Mouse (Mus musculus) kidney, postnatal 0 days (tissue): ENCODE results near the gene Btbd18. TPM values are rescaled to one million over a fixed set of nuclear protein-coding genes. Genes with fewer than 3 reads are reported as not detected.

Experiments
- ATAC-seq: fragments of 200-750 bp; cut with Nextera tagmentation; replicated peaks from 2 replicates; pipeline ENCODE4 v1.8.0; 2017; ENCODE audit warnings: low read depth, moderate number of reproducible peaks, moderate TSS enrichment, moderate library complexity; ENCODE audit not compliant: low FRiP score
- DNase-seq: peaks from one replicate; pipeline ENCODE4 v3.0.0-alpha.2; 2016; ENCODE audit warnings: low spot score
- H3K27ac ChIP-seq: fragments of 300-500 bp; sonication (generic); 2 replicates; pipeline ENCODE4 v1.5.1; 2014; ENCODE audit warnings: mild to moderate bottlenecking
- H3K27me3 ChIP-seq: fragments of 300-500 bp; sonication (generic); 2 replicates; pipeline ENCODE4 v1.6.1; 2014; ENCODE audit warnings: low read length, mixed read lengths; ENCODE audit not compliant: insufficient read depth
- H3K36me3 ChIP-seq: fragments of 300-500 bp; sonication (generic); 2 replicates; pipeline ENCODE4 v1.6.1; 2014; ENCODE audit warnings: low read length, mixed read lengths; ENCODE audit not compliant: insufficient read depth
- H3K4me1 ChIP-seq: fragments of 300-500 bp; sonication (generic); replicated peaks from 2 replicates; pipeline ENCODE4 v1.6.1; 2014; ENCODE audit warnings: antibody characterized with exemption, low read length, mixed read lengths; ENCODE audit not compliant: insufficient read depth
- H3K4me2 ChIP-seq: fragments of 300-500 bp; sonication (generic); 2 replicates; pipeline ENCODE4 v1.6.1; 2014; ENCODE audit warnings: mild to moderate bottlenecking, low read length, moderate library complexity, mixed read lengths
- H3K4me3 ChIP-seq: fragments of 300-500 bp; sonication (generic); replicated peaks from 2 replicates; pipeline ENCODE4 v1.5.1; 2014; ENCODE audit warnings: low read depth, low read length
- H3K9ac ChIP-seq: fragments of 300-500 bp; sonication (generic); 2 replicates; pipeline ENCODE4 v1.6.1; 2014; ENCODE audit warnings: low read depth, low read length
- H3K9me3 ChIP-seq: fragments of 300-500 bp; sonication (generic); replicated peaks from 2 replicates; pipeline ENCODE4 v1.6.1; 2016; ENCODE audit warnings: low read length, inconsistent platforms, mixed read lengths
- CTCF ChIP-seq: IDR thresholded peaks from 2 replicates; pipeline ENCODE4 v1.5.1; 2016; ENCODE audit warnings: antibody characterized with exemption, low read depth, mild to moderate bottlenecking, moderate library complexity
- WGBS: fragments of 180-500 bp; shearing (Covaris S2); extraction: QIAGEN DNeasy Blood & Tissue Kit; methylation state at CpG from one replicate; pipeline ENCODE4 v1.1.7; 2014; 5-methylcytosine and 5-hydroxymethylcytosine counted together
- polyA plus RNA-seq: library from polyadenylated mRNA; unstranded; fragments of >200 nt; fragmentation: Nextera tagmentation; extraction: Ambion mirVana; gene quantifications from 2 replicates; pipeline ENCODE4 v1.2.1, GENCODE M21; 2015

The Btbd18 gene
- polyA plus RNA-seq, 1 experiment from 2014 or later: 0.18 TPM

- no peak for DNase-seq
- TF ChIP-seq CTCF: no peak
- H3K4me3 ChIP-seq: no peak overlapping the region
- no peak overlapping the region for H3K27ac ChIP-seq
- 95% methylated on average over 2 of the region's 2 CpGs for WGBS
- H3K9me3 ChIP-seq: no peaks in the 10 kb centered on the region
- H3K27me3 ChIP-seq: no peaks in the 10 kb centered on the region
- H3K4me1 ChIP-seq: peaks cover 4% of the 10 kb centered on the region; the same call in 1 of the 2 replicates
- ATAC-seq: no peak
- no peak overlapping the region for H3K9ac ChIP-seq
- H3K36me3 ChIP-seq: peaks cover 16% of the 10 kb centered on the region; the same call in 1 of the 2 replicates
- H3K4me2 ChIP-seq: no peak overlapping the region
These were observed 53.0 kb downstream of the Btbd18 start for GRCm38 (mm10) chr2:84711898-84712297.

- no peak for TF ChIP-seq CTCF
- peak overlapping the region; percentile 83 for H3K4me2 ChIP-seq
- H3K36me3 ChIP-seq: 0 out of 2 replicates have a peak, but pooled peaks cover 7% of the 10 kb centered on the region
- peaks cover 4% of the 10 kb centered on the region; the same call in 1 of the 2 replicates for H3K4me1 ChIP-seq
- peak overlapping the region; percentile 94 for H3K9ac ChIP-seq
- H3K27me3 ChIP-seq: no peaks in the 10 kb centered on the region
- peak; percentile 35 for DNase-seq
- H3K9me3 ChIP-seq: no peaks in the 10 kb centered on the region
- 2% methylated on average over 16 of the region's 26 CpGs for WGBS
- peak overlapping the region; percentile 98 for H3K4me3 ChIP-seq
- no peak for ATAC-seq
- H3K27ac ChIP-seq: peak overlapping the region; percentile 98
These were observed 55.5 kb downstream of the Btbd18 start for GRCm38 (mm10) chr2:84714422-84714810.

DNA sequence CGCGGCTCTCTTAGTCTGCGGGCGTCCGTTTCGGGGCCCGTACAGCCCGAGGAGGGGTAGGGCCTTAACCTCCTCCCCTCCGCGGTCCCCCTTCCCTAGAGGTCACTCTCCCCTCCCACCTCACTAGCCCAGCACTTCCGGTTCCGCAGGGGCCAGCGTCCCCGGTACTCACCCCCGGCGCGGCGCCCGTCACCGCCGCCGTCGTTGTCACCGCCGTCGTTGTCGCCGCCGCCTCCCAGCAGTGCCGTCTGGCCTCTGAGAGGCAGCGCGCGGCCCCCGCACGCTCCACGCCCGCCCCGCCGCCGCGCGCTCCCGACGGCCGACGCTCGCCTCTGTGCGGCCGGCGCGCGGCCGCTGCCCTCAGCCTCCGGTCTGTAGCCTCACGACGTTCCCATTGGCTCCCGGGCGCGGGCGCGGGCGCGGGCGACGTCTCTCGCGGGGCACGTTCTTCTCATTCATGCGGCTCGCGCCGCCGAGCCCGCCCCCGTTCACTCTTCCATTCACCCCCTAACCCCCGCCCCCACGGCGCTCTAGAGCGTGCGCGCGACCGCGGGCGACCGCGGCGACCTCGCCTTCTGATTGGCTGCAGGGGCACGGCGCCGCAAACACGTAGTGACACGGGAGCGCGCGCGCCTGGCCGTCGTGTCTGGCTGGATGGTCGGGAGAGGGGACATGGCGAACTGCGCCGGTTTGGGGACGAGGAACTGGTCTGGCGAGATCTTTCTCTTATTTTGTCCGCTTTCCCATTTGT lies 56.1 kb downstream of the Btbd18 start, which contains the start of gene Zdhhc5:
Gene Zdhhc5, minus strand, starts transcription at position 370 of the 751 bp plus-strand sequence.
- Histone ChIP-seq H3K4me1 (peaks cover 4% of the 10 kb centered on the region; the same call in 1 of the 2 replicates), H3K27me3 (no peaks in the 10 kb centered on the region), H3K9ac (peak within 1 kb of the TSS; percentile 94), H3K4me2 (peak within 1 kb of the TSS; percentile 83), H3K9me3 (no peaks in the 10 kb centered on the region), H3K27ac (peak within 1 kb of the TSS; percentile 98), H3K4me3 (peak within 1 kb of the TSS; percentile 98), H3K36me3 (0 out of 2 replicates have a peak, but pooled peaks cover 7% of the 10 kb centered on the region)
- TF ChIP-seq CTCF: no peak
- WGBS: under 1% methylated on average over 88 of the region's 107 CpGs
- peak; percentile 96 for ATAC-seq
- peak; percentile 98 for DNase-seq

DNA sequence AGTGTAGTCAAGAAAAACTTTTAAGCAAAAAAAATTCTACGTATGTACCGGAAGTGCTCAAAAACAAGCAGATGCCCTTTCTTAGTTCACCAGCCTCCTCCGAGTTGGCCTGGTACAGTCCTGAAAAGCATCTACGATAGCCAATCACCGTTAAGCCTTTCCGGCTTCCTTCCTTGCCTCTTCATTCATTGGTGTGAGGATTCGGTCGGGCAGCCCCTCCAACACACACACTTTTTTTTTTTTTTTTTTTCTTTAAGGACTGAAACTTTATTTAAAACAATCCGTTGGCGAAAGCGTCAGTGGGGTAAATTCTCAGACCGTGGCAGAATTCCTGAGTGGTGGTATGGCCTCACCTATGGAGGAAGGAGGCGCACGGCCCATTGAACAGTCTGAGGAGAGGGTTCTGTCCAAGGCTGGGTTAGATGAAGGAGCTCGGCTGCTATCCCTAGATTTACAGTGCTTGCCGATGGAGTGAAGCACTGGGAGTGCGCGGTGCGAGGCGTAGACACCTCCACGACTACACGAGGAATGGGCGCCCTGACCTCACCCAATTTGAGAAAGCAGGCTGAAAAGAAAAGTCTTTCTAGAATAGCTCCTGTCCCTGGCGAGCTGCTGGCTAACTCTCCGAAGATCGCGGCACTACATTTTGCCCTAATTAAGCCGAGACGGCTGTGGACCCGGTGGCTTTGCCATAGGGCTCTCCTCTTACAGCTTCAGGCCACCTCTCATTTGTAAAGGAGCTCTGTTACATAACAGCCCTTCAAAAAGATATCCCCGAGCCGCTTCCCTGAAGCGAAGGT lies 56.9 kb downstream of the Btbd18 start:
- no peaks in the 10 kb centered on the region for H3K27me3 ChIP-seq
- TF ChIP-seq CTCF: no peak
- H3K4me3 ChIP-seq: peak overlapping the region; percentile 98
- peak; percentile 99 for DNase-seq
- H3K9me3 ChIP-seq: no peaks in the 10 kb centered on the region
- peaks cover 4% of the 10 kb centered on the region; the same call in 1 of the 2 replicates for H3K4me1 ChIP-seq
- 0 out of 2 replicates have a peak, but pooled peaks cover under 1% of the 10 kb centered on the region for H3K36me3 ChIP-seq
- peak overlapping the region; percentile 48 for H3K9ac ChIP-seq
- under 1% methylated on average over 33 of the region's 33 CpGs for WGBS
- peak; percentile 95 for ATAC-seq
- H3K4me2 ChIP-seq: peak overlapping the region; percentile 67
- peak overlapping the region; percentile 98 for H3K27ac ChIP-seq

GRCm38 (mm10) chr2:84716423-84717355 lies 57.8 kb downstream of the Btbd18 start:
- Histone ChIP-seq H3K4me1 (peaks cover 4% of the 10 kb centered on the region; the same call in 1 of the 2 replicates), H3K9me3 (no peaks in the 10 kb centered on the region), H3K4me3 (peak overlapping the region; percentile 98), H3K36me3 (no peaks in the 10 kb centered on the region), H3K4me2 (peak overlapping the region; percentile 67), H3K27me3 (no peaks in the 10 kb centered on the region), H3K27ac (peak overlapping the region; percentile 98), H3K9ac (peak overlapping the region; percentile 48)
- WGBS: 27% methylated on average over 9 of the region's 9 CpGs
- DNase-seq (no peak), ATAC-seq (no peak)
- TF ChIP-seq CTCF: no peak
